Mouse (Mus musculus): Measurements from ENCODE around the gene Stn1. TPM values are rescaled to one million over a fixed set of nuclear protein-coding genes. Genes with fewer than 3 reads are reported as not detected.

Gene Stn1
- total and polyA plus RNA-seq, 2 experiments from 2014 or later, result 20.1 to 71.6 TPM

DNA sequence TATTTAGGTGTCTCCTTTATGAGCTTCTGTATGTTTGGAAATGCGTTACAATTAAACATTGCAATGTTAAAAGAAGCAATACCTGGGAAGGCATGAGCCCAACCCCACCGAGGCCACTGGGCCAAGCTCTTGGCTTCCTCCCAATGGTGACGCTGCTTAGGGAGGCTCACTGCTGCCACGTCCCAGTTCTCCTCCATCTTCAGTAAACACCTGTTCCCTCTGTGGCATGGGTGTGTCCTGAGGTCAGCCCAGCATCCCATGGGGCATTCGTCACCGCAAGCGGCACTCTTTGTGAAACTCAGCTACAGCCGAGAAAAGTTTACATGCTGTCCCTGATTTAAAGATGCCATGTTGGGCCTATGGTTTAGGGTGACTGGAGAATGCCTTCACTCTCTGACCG lies 49.7 kb downstream of the Stn1 start:
- H3K27ac ChIP-seq (ENCODE audit: low read depth), result no peak overlapping the region
- H3K4me2 ChIP-seq (ENCODE audit: low read depth, low read length), result no peak overlapping the region
- H3K27me3 ChIP-seq (ENCODE audit: control insufficient read depth, insufficient read depth, low read length), result no peaks in the 10 kb centered on the region
- H3K9me3 ChIP-seq (replicated peaks; ENCODE audit: control insufficient read depth, low read length), result 0 out of 2 replicates have a peak, but pooled peaks cover 3% of the 10 kb centered on the region
- no peak for ATAC-seq (ENCODE audit: insufficient read depth, low read depth)
- H3K4me1 ChIP-seq (ENCODE audit: control insufficient read depth, insufficient read depth), result peaks cover 7% of the 10 kb centered on the region; the same call in 1 of the 2 replicates
- H3K36me3 ChIP-seq (replicated peaks; ENCODE audit: control insufficient read depth, insufficient read depth, low read length), result no peaks in the 10 kb centered on the region
- 86% methylated on average over 9 of the region's 9 CpGs for WGBS
- no peak overlapping the region for H3K9ac ChIP-seq (replicated peaks; ENCODE audit: low read depth, low read length)
- TF ChIP-seq CTCF (IDR thresholded peaks at IDR 0.05; ENCODE audit: low read depth) (no peak), EP300 (IDR thresholded peaks at IDR 0.05; ENCODE audit: low read depth) (no peak)
- no peak for DNase-seq (ENCODE audit: low spot score)
- no peak overlapping the region for H3K4me3 ChIP-seq (ENCODE audit: low read depth, low read length)

DNA sequence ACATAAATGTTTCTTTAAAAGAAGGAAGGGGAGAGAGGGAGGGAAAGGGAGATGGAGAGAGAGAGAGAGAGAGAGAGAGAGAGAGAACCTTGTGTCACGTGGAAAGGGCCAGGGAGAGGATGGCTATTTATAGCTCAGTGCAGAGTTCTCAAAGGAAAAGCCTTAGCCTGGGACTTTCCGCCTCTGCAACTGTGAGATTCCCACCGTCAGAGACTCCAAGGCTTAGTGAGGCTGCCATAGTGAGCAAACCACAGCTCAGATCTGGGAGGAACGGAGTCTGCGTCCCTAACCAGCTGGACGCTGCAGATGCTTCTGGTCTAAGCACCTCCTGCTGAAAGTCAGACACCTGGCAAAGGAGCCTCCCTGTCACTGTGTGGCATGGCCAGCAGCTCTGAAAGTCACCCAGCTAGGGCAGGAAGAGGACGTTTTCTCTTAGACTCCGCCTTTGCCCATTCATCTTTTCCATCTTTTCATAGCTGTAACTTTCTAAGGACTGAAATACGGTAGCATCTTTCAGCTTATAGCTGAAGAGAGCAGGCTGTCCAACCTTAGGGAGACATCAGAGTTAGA lies 51.2 kb downstream of the Stn1 start:
- DNase-seq (ENCODE audit: low spot score) (peak; percentile 94), ATAC-seq (ENCODE audit: insufficient read depth, low read depth) (peak; percentile 91)
- TF ChIP-seq EP300 (IDR thresholded peaks at IDR 0.05; ENCODE audit: low read depth), result no peak
- TF ChIP-seq CTCF (IDR thresholded peaks at IDR 0.05; ENCODE audit: low read depth), result no peak
- Histone ChIP-seq H3K36me3 (replicated peaks; ENCODE audit: control insufficient read depth, insufficient read depth, low read length) (no peaks in the 10 kb centered on the region), H3K4me3 (ENCODE audit: low read depth, low read length) (peak overlapping the region; percentile 13), H3K9ac (replicated peaks; ENCODE audit: low read depth, low read length) (peak overlapping the region; percentile 35; the same call in 1 of the 2 replicates), H3K9me3 (replicated peaks; ENCODE audit: control insufficient read depth, low read length) (peaks cover 10% of the 10 kb centered on the region), H3K4me2 (ENCODE audit: low read depth, low read length) (peak overlapping the region; percentile 52), H3K4me1 (ENCODE audit: control insufficient read depth, insufficient read depth) (peaks cover 7% of the 10 kb centered on the region; the same call in 1 of the 2 replicates), H3K27ac (ENCODE audit: low read depth) (peak overlapping the region; percentile 91), H3K27me3 (ENCODE audit: control insufficient read depth, insufficient read depth, low read length) (no peaks in the 10 kb centered on the region)
- whole genome bisulfite sequencing, result 6% methylated on average over 9 of the region's 9 CpGs

DNA sequence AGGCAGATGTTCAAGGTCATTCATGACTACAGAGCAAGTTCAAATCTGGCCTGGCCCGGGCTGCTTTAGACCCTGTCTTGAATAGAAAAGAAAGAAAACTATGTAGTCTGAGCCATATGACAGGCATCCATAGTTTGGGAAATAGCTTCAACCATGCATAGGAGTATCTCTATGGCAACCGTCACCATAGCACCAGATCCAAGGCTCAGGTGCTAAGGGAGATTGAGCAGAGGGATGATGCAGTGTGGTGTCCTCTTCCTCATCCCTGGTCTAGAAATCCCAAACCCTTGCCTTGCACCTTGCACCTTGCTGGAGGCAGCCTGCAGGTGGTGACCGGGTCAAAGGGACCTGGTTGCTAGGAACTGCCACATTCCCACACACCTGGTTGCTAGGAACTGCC lies 53.2 kb downstream of the Stn1 start:
- DNase-seq (ENCODE audit: low spot score) (no peak), ATAC-seq (ENCODE audit: insufficient read depth, low read depth) (no peak)
- Histone ChIP-seq H3K4me1 (ENCODE audit: control insufficient read depth, insufficient read depth) (peaks cover 7% of the 10 kb centered on the region; the same call in 1 of the 2 replicates), H3K9me3 (replicated peaks; ENCODE audit: control insufficient read depth, low read length) (peaks cover 7% of the 10 kb centered on the region), H3K36me3 (replicated peaks; ENCODE audit: control insufficient read depth, insufficient read depth, low read length) (no peaks in the 10 kb centered on the region), H3K27ac (ENCODE audit: low read depth) (peak overlapping the region; percentile 46; the same call in 1 of the 2 replicates), H3K4me2 (ENCODE audit: low read depth, low read length) (no peak overlapping the region), H3K9ac (replicated peaks; ENCODE audit: low read depth, low read length) (no peak overlapping the region), H3K4me3 (ENCODE audit: low read depth, low read length) (no peak overlapping the region), H3K27me3 (ENCODE audit: control insufficient read depth, insufficient read depth, low read length) (no peaks in the 10 kb centered on the region)
- TF ChIP-seq CTCF (IDR thresholded peaks at IDR 0.05; ENCODE audit: low read depth) (no peak), EP300 (IDR thresholded peaks at IDR 0.05; ENCODE audit: low read depth) (no peak)
- WGBS, result 87% methylated on average over 3 of the region's 3 CpGs

DNA sequence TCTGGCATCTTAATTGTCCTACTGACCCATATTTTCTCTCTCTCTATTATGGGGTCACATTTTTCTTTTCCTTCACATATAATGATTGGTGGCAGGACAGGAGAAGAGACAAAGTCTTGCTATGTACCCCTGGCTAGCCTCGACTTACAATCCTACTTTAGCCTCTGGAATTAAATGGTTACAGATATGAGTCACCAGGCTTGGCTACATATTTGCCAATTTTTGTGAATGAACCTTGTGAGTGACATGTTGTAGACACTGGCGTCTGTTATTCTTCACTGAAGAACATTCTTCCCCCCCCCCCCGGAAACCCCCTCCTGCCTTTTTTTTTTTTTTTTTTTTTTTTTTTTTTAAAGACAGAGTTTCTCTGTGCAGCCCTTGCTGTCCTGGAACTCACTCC lies 54.0 kb downstream of the Stn1 start:
- H3K27me3 ChIP-seq (ENCODE audit: control insufficient read depth, insufficient read depth, low read length), result no peaks in the 10 kb centered on the region
- H3K4me1 ChIP-seq (ENCODE audit: control insufficient read depth, insufficient read depth), result peaks cover 7% of the 10 kb centered on the region; the same call in 1 of the 2 replicates
- H3K9me3 ChIP-seq (replicated peaks; ENCODE audit: control insufficient read depth, low read length), result peaks cover 7% of the 10 kb centered on the region
- H3K36me3 ChIP-seq (replicated peaks; ENCODE audit: control insufficient read depth, insufficient read depth, low read length), result no peaks in the 10 kb centered on the region
- DNase-seq (ENCODE audit: low spot score) (no peak), ATAC-seq (ENCODE audit: insufficient read depth, low read depth) (no peak)
- TF ChIP-seq CTCF (IDR thresholded peaks at IDR 0.05; ENCODE audit: low read depth) (no peak), EP300 (IDR thresholded peaks at IDR 0.05; ENCODE audit: low read depth) (no peak)
- WGBS, result 43% methylated on average over 3 of the region's 3 CpGs
- H3K4me3 ChIP-seq (ENCODE audit: low read depth, low read length), result no peak overlapping the region
- H3K27ac ChIP-seq (ENCODE audit: low read depth), result no peak overlapping the region
- no peak overlapping the region for H3K4me2 ChIP-seq (ENCODE audit: low read depth, low read length)
- no peak overlapping the region for H3K9ac ChIP-seq (replicated peaks; ENCODE audit: low read depth, low read length)

DNA sequence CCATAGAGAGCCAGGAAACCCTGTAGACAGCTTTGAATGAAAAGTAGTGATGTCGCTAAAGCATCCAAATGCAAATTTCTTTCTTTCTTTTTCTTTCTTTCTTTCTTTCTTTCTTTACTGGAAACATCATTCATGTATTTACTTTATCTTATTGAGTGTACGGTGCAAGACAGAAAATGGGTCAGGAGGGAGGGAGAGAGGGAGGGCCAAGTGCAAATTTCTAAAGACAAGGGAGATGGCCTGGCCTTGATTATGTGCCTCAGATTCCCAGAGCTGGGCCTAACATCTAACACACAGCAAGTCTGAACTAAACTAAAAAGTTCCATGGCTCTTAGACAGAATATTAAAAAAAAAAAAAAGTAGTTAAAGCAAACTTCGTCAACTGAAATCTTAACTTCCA lies 63.9 kb downstream of the Stn1 start:
- 80% methylated on average over 3 of the region's 3 CpGs for WGBS
- Histone ChIP-seq H3K4me2 (ENCODE audit: low read depth, low read length) (no peak overlapping the region), H3K4me3 (ENCODE audit: low read depth, low read length) (no peak overlapping the region)

More for the DNA sequence above, 63.9 kb downstream of the Stn1 start:
- Histone ChIP-seq H3K27ac (ENCODE audit: low read depth) (no peak overlapping the region), H3K4me1 (ENCODE audit: control insufficient read depth, insufficient read depth) (peaks cover 2% of the 10 kb centered on the region; the same call in 1 of the 2 replicates), H3K9ac (replicated peaks; ENCODE audit: low read depth, low read length) (no peak overlapping the region), H3K36me3 (replicated peaks; ENCODE audit: control insufficient read depth, insufficient read depth, low read length) (no peaks in the 10 kb centered on the region), H3K9me3 (replicated peaks; ENCODE audit: control insufficient read depth, low read length) (no peaks in the 10 kb centered on the region), H3K27me3 (ENCODE audit: control insufficient read depth, insufficient read depth, low read length) (no peaks in the 10 kb centered on the region)
- no peak for DNase-seq (ENCODE audit: low spot score)
- ATAC-seq (ENCODE audit: insufficient read depth, low read depth), result no peak
- TF ChIP-seq CTCF (IDR thresholded peaks at IDR 0.05; ENCODE audit: low read depth), result no peak
